Mouse (Mus musculus): ENCODE measurements around the gene 2310057N15Rik.
"Not testable (repeated sequence)": the region's sequence is repeated elsewhere in the genome, so short reads cannot be mapped to it uniquely, and the experiment has no call there.

Gene 2310057N15Rik

DNA sequence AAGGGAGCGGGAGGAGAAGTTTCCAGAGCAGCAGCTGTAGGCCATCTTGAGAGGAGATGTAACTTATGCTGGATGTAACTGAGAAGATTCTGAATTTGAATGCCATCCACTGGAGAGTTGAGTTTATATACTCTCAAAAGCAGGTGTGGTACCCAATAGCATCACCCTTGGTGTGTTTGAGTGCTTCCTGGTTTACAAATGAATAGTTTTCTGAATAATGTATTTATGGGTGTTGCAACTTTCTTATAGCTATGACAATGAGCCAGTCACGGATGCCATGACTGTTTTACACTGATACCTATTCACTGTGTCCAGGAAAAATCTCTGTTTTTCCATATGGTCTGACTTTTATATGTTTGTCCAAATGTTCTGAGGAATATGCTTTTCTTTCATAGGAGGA, at the start of gene 2310057N15Rik:
2310057N15Rik (minus strand) TSS at position 101 of the 400 bp plus-strand sequence.
- no peak for DNase-seq

DNA sequence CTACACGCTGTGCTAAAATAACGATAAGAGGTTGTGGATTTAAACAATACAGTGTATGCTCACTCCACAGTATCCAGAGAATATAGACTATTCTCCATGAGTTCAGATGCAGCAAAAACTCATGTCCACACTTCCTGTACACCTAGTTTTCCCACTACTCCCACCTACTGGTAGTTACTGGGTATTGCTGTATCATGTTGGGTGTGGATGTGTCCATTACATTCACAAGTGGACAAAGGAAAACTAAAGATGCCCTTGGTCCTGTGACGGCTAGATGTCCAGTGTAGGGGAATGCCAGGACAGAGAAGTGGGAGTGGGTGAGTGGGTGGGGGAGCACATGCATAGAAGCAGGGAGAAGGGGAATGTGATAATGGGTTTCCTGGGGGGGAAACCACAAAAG, 49.7 kb upstream of the 2310057N15Rik start:
- no peak for DNase-seq

DNA sequence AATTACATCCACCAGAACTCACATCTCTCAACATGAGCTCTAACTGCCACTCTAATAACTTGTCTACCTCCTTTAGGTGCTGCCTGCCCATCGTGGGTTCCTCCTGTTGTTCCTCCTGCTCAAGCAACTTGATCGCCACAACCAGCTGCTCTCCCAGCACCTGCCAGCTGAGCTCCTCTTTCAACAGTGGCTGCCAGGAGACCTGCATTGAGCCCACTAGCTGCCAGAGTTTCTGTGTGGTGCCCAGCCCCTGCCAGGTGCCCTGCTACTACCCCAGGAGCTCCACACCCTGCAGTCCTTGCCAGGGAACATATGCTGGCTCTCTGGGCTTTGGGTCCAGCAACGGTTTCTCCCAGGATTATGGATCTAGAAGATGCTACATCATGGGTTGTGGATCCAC, 46.1 kb upstream of the 2310057N15Rik start, which contains the start of gene Krtap15:
Krtap15 (plus strand) TSS at position 150 of the 400 bp plus-strand sequence.
- no peak for DNase-seq

DNA sequence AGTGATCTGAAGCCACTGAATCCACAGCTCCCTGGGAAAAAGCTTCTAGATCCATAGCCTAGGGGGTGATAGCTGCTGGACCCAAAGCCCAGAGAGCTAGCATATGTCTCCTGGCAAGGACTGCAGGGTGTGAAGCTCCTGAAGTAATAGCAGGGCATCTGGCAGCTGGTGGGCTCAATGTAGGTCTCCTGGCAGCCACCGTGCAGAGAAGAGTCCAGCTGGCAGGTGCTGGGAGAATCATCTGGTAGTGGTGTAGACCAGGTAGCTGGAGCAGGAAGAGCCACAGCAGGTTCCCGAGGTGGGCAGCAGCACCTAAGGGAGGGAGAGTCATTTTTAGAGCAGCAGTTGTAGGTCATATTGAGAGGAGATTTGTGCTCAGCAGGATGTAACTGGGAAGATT, 37.8 kb upstream of the 2310057N15Rik start, which contains the start of gene Gm20741:
Gm20741 (minus strand) TSS at position 394 of the 400 bp plus-strand sequence.
- DNase-seq: no peak

DNA sequence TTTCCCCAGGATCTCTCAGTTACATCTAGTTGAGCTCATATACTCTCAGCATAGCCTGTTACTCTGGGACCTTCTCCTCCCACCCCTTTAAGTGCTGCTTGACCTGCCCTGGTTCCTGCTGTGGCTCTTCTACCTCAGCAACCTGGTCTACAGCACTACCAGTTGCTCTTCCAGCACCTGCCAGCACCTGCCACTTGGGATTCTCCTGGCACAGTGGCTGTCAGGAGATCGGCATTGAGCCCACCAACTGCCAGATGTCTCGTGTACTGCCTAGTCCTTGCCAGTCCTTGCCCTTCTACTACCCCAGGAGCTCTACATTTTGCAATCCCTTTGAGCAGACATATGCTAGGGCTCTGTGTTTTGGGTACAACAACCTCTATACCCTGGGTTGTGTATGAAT, 12.8 kb upstream of the 2310057N15Rik start:
- DNase-seq: no peak

DNA sequence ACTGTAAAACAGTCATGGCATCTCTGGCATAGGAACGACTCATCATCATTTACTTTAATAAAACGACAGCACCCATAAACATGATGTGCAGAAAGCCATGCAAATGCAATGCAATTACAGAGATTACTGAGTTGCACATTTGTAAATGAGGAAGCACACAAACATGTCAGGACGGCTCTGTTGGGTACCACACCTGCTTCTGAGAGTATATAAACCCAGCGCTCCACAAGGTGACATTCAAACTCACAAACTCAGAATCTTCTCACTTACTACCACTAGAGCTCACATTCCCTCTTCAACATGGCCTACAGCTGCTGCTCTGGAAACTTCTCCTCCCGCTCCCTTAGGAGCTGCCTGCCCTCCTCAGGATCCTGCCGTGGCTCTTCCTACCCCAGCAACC, 3.6 kb upstream of the 2310057N15Rik start, which contains the start of gene Gm5965:
Gm5965 (plus strand) TSS at position 301 of the 400 bp plus-strand sequence.
- no peak for DNase-seq

DNA sequence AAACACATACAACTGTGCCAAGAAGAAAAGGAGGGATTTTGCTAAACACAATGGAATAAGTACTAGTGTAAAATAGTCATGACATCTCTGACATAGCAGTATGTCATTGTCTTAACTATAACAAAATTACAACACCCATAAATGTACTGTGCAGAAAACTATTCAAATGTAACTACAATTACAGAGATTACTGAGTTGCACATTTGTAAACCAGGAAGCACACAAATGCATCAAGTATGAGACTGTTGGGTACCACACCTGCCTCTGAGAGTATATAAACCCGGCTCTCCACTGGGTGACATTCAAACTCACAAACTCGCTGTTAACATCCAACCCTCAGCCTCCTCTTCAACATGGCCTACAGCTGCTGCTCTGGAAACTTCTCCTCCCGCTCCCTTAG, 15.5 kb downstream of the 2310057N15Rik start, which contains the start of gene 2310034C09Rik:
2310034C09Rik (plus strand) TSS at position 301 of the 400 bp plus-strand sequence.
- DNase-seq: not testable (repeated sequence)

DNA sequence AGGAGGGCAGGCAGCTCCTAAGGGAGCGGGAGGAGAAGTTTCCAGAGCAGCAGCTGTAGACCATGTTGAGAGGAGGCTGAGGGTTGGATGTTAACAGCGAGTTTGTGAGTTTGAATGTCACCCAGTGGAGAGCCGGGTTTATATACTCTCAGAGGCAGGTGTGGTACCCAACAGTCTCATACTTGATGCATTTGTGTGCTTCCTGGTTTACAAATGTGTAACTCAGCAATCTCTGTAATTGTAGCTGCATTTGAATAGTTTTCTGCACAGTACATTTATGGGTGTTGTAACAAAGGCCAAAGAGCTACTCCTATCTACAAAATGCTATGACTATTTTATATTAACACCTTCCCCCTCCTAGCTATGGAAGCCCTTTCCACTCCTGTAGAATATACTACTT, 22.5 kb downstream of the 2310057N15Rik start, which contains the start of gene Krtap13:
Krtap13 (minus strand) TSS at position 101 of the 400 bp plus-strand sequence.
- not testable (repeated sequence) for DNase-seq

DNA sequence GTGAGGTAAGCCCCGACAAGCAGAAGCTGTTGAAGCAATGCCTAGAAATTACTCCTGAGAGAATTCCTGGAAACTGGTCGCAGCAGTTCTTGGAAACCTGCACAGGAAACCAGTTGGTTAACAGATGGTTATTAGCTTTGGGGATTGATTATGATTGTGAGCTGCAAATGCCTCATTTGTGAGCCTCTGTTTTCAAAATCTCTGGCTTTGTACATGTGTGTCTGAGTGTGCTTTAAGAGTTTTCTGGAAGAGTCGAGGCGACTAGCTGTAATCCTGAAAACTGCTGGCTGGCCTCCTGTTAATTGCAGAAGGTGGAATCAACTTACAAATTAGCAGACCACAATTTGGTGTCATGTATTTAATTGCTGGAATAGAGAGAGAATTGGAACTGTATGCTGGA, 26.1 kb downstream of the 2310057N15Rik start:
- DNase-seq: no peak

DNA sequence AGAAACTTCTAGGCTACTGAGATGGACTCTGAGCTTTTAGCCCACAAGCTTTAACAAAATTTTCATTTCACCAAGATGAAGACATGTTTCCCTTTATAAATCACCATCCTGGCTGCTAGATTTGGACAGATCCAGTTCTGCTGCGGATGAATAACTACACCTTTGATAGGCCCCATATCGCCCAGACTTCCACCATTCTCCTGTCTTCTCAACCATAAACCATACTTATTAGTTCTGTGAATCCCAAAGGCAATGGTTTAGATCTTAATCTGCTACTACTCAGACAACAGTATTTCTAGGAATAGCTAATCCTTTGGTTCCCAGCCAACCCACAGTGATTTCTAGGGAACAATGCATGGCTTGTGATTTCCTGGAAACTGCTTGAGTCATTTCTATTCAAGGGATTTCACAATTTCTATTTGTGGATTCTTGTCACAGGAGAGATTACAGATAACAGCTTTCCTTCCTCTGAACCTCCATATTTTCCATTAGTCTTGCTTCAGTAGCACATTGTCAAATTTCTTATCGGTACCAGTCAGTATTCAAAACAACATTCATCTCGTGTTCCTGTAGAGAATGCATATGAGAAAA, 29.2 kb downstream of the 2310057N15Rik start:
- peak in 1 of 2 experiments; percentile 10 for DNase-seq

DNA sequence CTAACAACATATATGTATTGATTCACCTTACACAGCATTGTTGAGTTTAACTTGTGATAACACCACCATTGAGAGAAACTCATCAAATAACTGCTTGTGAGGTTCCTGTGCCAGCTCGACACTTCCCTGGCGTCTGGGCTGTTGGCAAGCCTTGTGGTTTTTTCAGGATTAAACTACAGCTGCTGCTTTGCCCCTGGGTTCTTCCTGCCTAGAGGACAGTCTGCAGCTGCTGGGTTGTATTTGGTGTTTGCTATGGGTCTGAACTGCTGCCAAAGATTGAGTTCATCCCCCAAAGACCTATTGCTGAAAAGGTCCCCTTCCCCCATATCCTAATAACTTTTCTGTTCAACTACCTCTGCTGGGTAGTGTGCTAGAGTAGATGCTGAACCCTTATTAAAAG, 38.6 kb downstream of the 2310057N15Rik start:
- DNase-seq: no peak

DNA sequence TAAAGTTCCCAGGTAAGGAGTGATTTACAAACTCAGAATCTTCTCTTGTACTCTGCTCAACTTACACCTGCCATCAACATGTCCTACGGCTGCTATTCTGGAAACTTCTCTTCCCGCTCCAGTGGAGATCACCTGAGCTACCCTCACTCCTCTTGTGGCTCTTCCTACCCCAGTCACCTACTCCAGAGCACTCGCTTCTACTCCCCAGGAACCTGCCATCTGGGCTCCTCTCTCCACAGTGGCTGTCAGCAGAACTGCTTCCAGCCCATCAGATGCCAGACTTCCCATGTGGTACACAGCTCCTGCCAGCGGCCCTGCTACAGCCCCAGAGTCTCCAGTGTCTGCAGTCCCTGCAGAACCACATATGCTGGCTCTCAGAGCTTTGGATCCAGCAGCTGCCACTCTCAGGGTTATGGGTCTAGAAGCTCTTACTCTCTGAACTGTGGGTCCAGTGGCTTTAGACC, 45.2 kb downstream of the 2310057N15Rik start, which contains the start of gene Krtap13-1:
Krtap13-1 (plus strand) TSS at position 51 of the 464 bp plus-strand sequence.
- no peak for DNase-seq
